Mouse (Mus musculus): ENCODE data around the gene Trpc4ap. TPM values are rescaled to one million over a fixed set of nuclear protein-coding genes. Genes with fewer than 3 reads are reported as not detected.

Gene Trpc4ap
- polyA plus RNA-seq, 1 experiment from 2014 or later = 129 TPM

GRCm38 (mm10) chr2:155673546-155673945 is 18.6 kb downstream of the Trpc4ap start:
- no peak overlapping the region for H3K4me3 ChIP-seq (ENCODE audit: low read depth, low read length)
- 27% methylated on average over 2 of the region's 2 CpGs for WGBS
- no peaks in the 10 kb centered on the region for H3K27me3 ChIP-seq (replicated peaks; ENCODE audit: control insufficient read depth, insufficient read depth, low read length)
- no peak for ATAC-seq (replicated peaks; ENCODE audit: low FRiP score, low TSS enrichment, low read depth)
- no peaks in the 10 kb centered on the region for H3K4me1 ChIP-seq (replicated peaks; ENCODE audit: control insufficient read depth, insufficient read depth, low read length)
- H3K4me2 ChIP-seq (ENCODE audit: low read length) = no peak overlapping the region
- peak; percentile 67 for DNase-seq (ENCODE audit: low spot score)
- no peak overlapping the region for H3K27ac ChIP-seq (ENCODE audit: low read depth)
- no peaks in the 10 kb centered on the region for H3K9me3 ChIP-seq (ENCODE audit: control insufficient read depth, low read length)
- no peak overlapping the region for H3K9ac ChIP-seq (ENCODE audit: low read length)
- peaks cover 35% of the 10 kb centered on the region for H3K36me3 ChIP-seq (ENCODE audit: control insufficient read depth, insufficient read depth, low read length)

DNA sequence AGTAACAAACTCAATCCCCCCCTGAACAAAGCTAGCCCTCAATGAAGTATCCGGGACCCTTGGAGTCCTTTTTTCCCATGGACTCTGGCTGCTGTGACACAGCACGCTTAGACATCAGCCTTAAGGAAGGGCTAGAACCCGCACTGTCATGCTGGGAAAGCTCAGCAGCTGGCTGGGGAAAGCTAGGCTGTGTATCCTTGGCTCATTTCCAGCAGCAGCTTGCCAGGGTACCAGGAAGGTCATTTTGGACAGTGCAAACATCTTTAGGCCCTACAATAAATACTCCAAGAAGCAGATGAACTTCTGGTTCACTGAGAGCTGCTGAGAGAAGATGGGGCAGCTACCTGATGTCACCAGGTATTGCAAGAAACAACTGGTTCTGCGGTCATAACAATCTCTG is 20.9 kb downstream of the Trpc4ap start:
- Histone ChIP-seq H3K27ac (ENCODE audit: low read depth) (no peak overlapping the region), H3K27me3 (replicated peaks; ENCODE audit: control insufficient read depth, insufficient read depth, low read length) (no peaks in the 10 kb centered on the region), H3K4me3 (ENCODE audit: low read depth, low read length) (no peak overlapping the region), H3K4me2 (ENCODE audit: low read length) (no peak overlapping the region), H3K4me1 (replicated peaks; ENCODE audit: control insufficient read depth, insufficient read depth, low read length) (no peaks in the 10 kb centered on the region), H3K36me3 (ENCODE audit: control insufficient read depth, insufficient read depth, low read length) (peaks cover 54% of the 10 kb centered on the region), H3K9me3 (ENCODE audit: control insufficient read depth, low read length) (no peaks in the 10 kb centered on the region), H3K9ac (ENCODE audit: low read length) (no peak overlapping the region)
- ATAC-seq (replicated peaks; ENCODE audit: low FRiP score, low TSS enrichment, low read depth) (no peak), DNase-seq (ENCODE audit: low spot score) (no peak)
- WGBS = 77% methylated on average over 4 of the region's 4 CpGs

DNA sequence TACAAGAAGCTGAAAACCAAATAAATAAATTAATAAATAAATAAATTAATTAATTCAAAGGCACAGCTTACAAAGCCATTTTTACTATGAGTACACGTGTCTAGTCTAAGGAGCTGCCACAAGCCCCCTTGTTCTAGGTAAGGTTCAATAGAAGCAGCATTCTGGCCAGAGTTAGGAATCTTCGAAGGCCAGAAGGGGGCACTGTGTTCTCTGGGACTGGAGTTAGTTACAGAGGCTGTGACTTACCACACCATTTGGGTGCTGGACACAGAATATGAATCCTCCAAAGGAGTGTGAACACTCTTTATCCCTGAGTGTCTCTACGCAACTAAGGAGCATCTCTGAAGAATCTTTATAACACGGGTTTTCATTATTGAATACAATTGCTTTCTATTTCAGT is 23.7 kb downstream of the Trpc4ap start:
- ATAC-seq (replicated peaks; ENCODE audit: low FRiP score, low TSS enrichment, low read depth) (no peak), DNase-seq (ENCODE audit: low spot score) (no peak)
- Histone ChIP-seq H3K9me3 (ENCODE audit: control insufficient read depth, low read length) (no peaks in the 10 kb centered on the region), H3K4me3 (ENCODE audit: low read depth, low read length) (no peak overlapping the region), H3K4me1 (replicated peaks; ENCODE audit: control insufficient read depth, insufficient read depth, low read length) (no peaks in the 10 kb centered on the region), H3K36me3 (ENCODE audit: control insufficient read depth, insufficient read depth, low read length) (peaks cover 82% of the 10 kb centered on the region), H3K9ac (ENCODE audit: low read length) (no peak overlapping the region), H3K4me2 (ENCODE audit: low read length) (no peak overlapping the region), H3K27ac (ENCODE audit: low read depth) (no peak overlapping the region), H3K27me3 (replicated peaks; ENCODE audit: control insufficient read depth, insufficient read depth, low read length) (no peaks in the 10 kb centered on the region)
- WGBS = 90% methylated on average over 4 of the region's 4 CpGs

- no peak for ATAC-seq (replicated peaks; ENCODE audit: low FRiP score, low TSS enrichment, low read depth)
- no peak overlapping the region for H3K27ac ChIP-seq (ENCODE audit: low read depth)
- H3K9ac ChIP-seq (ENCODE audit: low read length) = no peak overlapping the region
- H3K27me3 ChIP-seq (replicated peaks; ENCODE audit: control insufficient read depth, insufficient read depth, low read length) = no peaks in the 10 kb centered on the region
- no peak for DNase-seq (ENCODE audit: low spot score)
- H3K4me1 ChIP-seq (replicated peaks; ENCODE audit: control insufficient read depth, insufficient read depth, low read length) = no peaks in the 10 kb centered on the region
- no peak overlapping the region for H3K4me2 ChIP-seq (ENCODE audit: low read length)
- no peak overlapping the region for H3K4me3 ChIP-seq (ENCODE audit: low read depth, low read length)
- WGBS = 98% methylated on average over 8 of the region's 8 CpGs
- no peaks in the 10 kb centered on the region for H3K9me3 ChIP-seq (ENCODE audit: control insufficient read depth, low read length)
- H3K36me3 ChIP-seq (ENCODE audit: control insufficient read depth, insufficient read depth, low read length) = peaks cover 87% of the 10 kb centered on the region
Measured at GRCm38 (mm10) chr2:155667881-155668280, 24.3 kb downstream of the Trpc4ap start.

DNA sequence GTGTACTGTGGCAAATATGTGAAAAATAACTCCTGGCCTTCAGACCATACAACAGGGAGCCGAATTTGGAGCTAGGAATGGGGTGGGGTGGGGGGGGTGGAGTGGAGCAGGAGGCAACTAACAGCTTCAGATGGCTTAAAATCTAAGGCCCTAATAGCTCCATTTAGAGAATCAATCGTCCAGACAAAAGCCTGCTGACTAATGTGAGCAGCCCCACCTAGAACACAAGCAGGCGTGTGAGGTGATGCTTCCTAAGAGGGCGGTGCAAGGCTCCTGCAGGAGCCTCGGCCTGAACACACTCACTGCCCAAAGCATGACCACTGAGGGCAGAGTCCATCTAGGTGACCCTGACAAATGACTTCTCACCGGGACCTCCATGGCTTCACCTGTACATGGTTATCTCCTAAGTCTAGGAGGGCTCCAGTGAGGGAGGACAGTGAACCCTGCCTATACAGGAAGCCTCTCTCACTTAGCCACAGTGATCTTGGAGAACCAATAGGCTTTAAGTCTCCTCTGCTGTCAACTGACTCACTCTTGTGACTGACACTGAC is 28.2 kb downstream of the Trpc4ap start:
- WGBS = 85% methylated on average over 6 of the region's 6 CpGs
- Histone ChIP-seq H3K9me3 (ENCODE audit: control insufficient read depth, low read length) (no peaks in the 10 kb centered on the region), H3K9ac (ENCODE audit: low read length) (no peak overlapping the region), H3K4me3 (ENCODE audit: low read depth, low read length) (no peak overlapping the region), H3K27me3 (replicated peaks; ENCODE audit: control insufficient read depth, insufficient read depth, low read length) (no peaks in the 10 kb centered on the region), H3K36me3 (ENCODE audit: control insufficient read depth, insufficient read depth, low read length) (peaks cover 92% of the 10 kb centered on the region), H3K27ac (ENCODE audit: low read depth) (no peak overlapping the region), H3K4me2 (ENCODE audit: low read length) (no peak overlapping the region), H3K4me1 (replicated peaks; ENCODE audit: control insufficient read depth, insufficient read depth, low read length) (no peaks in the 10 kb centered on the region)
- DNase-seq (ENCODE audit: low spot score) = no peak
- ATAC-seq (replicated peaks; ENCODE audit: low FRiP score, low TSS enrichment, low read depth) = no peak

- no peak for ATAC-seq (replicated peaks; ENCODE audit: low FRiP score, low TSS enrichment, low read depth)
- H3K4me3 ChIP-seq (ENCODE audit: low read depth, low read length) = no peak overlapping the region
- peak; percentile 70 for DNase-seq (ENCODE audit: low spot score)
Measured at GRCm38 (mm10) chr2:155663097-155663496, 29.1 kb downstream of the Trpc4ap start.

GRCm38 (mm10) chr2:155662390-155662789 is 29.8 kb downstream of the Trpc4ap start:
- H3K4me3 ChIP-seq (ENCODE audit: low read depth, low read length) = no peak overlapping the region
- H3K4me2 ChIP-seq (ENCODE audit: low read length) = no peak overlapping the region
- DNase-seq (ENCODE audit: low spot score) (no peak), ATAC-seq (replicated peaks; ENCODE audit: low FRiP score, low TSS enrichment, low read depth) (no peak)
- H3K27ac ChIP-seq (ENCODE audit: low read depth) = no peak overlapping the region
- H3K36me3 ChIP-seq (ENCODE audit: control insufficient read depth, insufficient read depth, low read length) = peaks cover 89% of the 10 kb centered on the region
- WGBS = 91% methylated on average over 5 of the region's 5 CpGs
- no peaks in the 10 kb centered on the region for H3K9me3 ChIP-seq (ENCODE audit: control insufficient read depth, low read length)
- H3K4me1 ChIP-seq (replicated peaks; ENCODE audit: control insufficient read depth, insufficient read depth, low read length) = no peaks in the 10 kb centered on the region
- no peaks in the 10 kb centered on the region for H3K27me3 ChIP-seq (replicated peaks; ENCODE audit: control insufficient read depth, insufficient read depth, low read length)
- no peak overlapping the region for H3K9ac ChIP-seq (ENCODE audit: low read length)

More at GRCm38 (mm10) chr2:155663097-155663496, 29.1 kb downstream of the Trpc4ap start:
- Histone ChIP-seq H3K27ac (ENCODE audit: low read depth) (no peak overlapping the region), H3K4me1 (replicated peaks; ENCODE audit: control insufficient read depth, insufficient read depth, low read length) (no peaks in the 10 kb centered on the region), H3K36me3 (ENCODE audit: control insufficient read depth, insufficient read depth, low read length) (peaks cover 89% of the 10 kb centered on the region), H3K27me3 (replicated peaks; ENCODE audit: control insufficient read depth, insufficient read depth, low read length) (no peaks in the 10 kb centered on the region), H3K9me3 (ENCODE audit: control insufficient read depth, low read length) (no peaks in the 10 kb centered on the region), H3K9ac (ENCODE audit: low read length) (no peak overlapping the region), H3K4me2 (ENCODE audit: low read length) (no peak overlapping the region)
- WGBS = 23% methylated on average over 5 of the region's 5 CpGs

DNA sequence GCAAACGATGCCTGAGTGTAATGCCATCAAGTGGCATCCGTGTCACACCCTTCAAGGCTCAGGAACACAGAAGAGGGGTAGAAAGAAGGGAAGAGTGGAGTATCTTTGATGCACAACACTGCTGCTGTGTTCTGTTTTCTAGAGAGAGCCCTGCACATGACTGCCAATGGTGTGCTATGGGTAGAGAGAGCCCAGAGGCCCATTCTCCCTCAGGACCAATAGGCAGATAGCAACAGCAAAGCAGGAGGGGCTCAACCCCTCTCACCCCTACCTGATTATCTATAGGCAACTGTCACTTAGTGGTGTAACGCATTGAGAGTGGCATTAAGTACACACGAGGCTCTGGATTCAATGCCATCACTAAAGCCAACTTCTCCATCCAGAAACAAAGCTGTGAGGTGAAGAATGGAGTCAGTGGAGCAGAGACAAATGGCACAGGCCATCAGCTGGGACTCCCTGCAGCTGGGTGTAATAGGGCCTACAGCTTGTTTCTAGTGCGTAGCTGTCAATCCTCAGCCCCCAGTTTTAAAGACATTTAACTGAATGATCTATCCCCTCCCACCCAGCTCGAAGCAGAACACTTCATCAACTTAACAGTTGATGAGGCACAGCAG is 36.3 kb downstream of the Trpc4ap start:
- 92% methylated on average over 6 of the region's 6 CpGs for WGBS
- H3K36me3 ChIP-seq (ENCODE audit: control insufficient read depth, insufficient read depth, low read length) = peaks cover 93% of the 10 kb centered on the region
- H3K9ac ChIP-seq (ENCODE audit: low read length) = no peak overlapping the region
- no peaks in the 10 kb centered on the region for H3K9me3 ChIP-seq (ENCODE audit: control insufficient read depth, low read length)
- H3K4me3 ChIP-seq (ENCODE audit: low read depth, low read length) = no peak overlapping the region
- ATAC-seq (replicated peaks; ENCODE audit: low FRiP score, low TSS enrichment, low read depth) = no peak
- no peak overlapping the region for H3K27ac ChIP-seq (ENCODE audit: low read depth)
- no peak for DNase-seq (ENCODE audit: low spot score)
- H3K4me2 ChIP-seq (ENCODE audit: low read length) = no peak overlapping the region
- no peaks in the 10 kb centered on the region for H3K4me1 ChIP-seq (replicated peaks; ENCODE audit: control insufficient read depth, insufficient read depth, low read length)
- H3K27me3 ChIP-seq (replicated peaks; ENCODE audit: control insufficient read depth, insufficient read depth, low read length) = no peaks in the 10 kb centered on the region

DNA sequence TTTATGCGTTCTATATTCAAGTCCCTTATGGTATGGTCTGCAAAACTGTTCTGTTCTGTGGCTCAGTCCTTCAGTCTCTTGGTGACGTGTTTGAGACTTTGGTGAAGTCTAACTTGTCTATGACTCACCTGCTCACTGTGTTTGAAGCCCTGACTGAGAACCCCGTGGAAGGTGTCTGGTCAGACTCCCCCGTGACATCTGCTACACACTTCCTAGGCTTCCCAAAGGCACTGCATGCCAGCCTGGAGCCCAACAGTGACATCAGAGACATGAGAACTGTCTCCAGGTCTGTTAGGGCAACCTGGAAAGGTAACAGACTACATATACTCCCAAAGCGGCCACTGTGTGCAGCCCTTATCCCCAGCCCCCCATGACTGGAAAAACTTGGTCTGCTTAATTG is 39.6 kb downstream of the Trpc4ap start:
- no peak overlapping the region for H3K4me3 ChIP-seq (ENCODE audit: low read depth, low read length)
- H3K36me3 ChIP-seq (ENCODE audit: control insufficient read depth, insufficient read depth, low read length) = peaks cover 97% of the 10 kb centered on the region
- no peak overlapping the region for H3K4me2 ChIP-seq (ENCODE audit: low read length)
- H3K27ac ChIP-seq (ENCODE audit: low read depth) = no peak overlapping the region
- H3K27me3 ChIP-seq (replicated peaks; ENCODE audit: control insufficient read depth, insufficient read depth, low read length) = no peaks in the 10 kb centered on the region
- H3K4me1 ChIP-seq (replicated peaks; ENCODE audit: control insufficient read depth, insufficient read depth, low read length) = no peaks in the 10 kb centered on the region
- H3K9me3 ChIP-seq (ENCODE audit: control insufficient read depth, low read length) = no peaks in the 10 kb centered on the region
- ATAC-seq (replicated peaks; ENCODE audit: low FRiP score, low TSS enrichment, low read depth) = no peak
- no peak overlapping the region for H3K9ac ChIP-seq (ENCODE audit: low read length)
- 93% methylated on average over 5 of the region's 5 CpGs for WGBS
- no peak for DNase-seq (ENCODE audit: low spot score)
